Mouse (Mus musculus): Measurements from ENCODE around the gene Recql5.

GRCm38 (mm10) chr11:115845819-115846218 lies 87.5 kb downstream of the Recql5 start:
- TF ChIP-seq CTCF (IDR thresholded peaks at IDR 0.05; ENCODE audit: insufficient read depth, low read depth, low read length) (no peak), POLR2A (IDR thresholded peaks at IDR 0.05; ENCODE audit: insufficient read depth, low read depth, low read length) (no peak)

Measured in olfactory bulb, adult 2 months (tissue).